Mouse (Mus musculus) R1 (cell line): ENCODE results near the gene Rimklb.
A peak's percentile ranks its signal among the peaks of the same experiment; 100 is the strongest.

Source experiments
- DNase-seq: peaks from one replicate; pipeline ENCODE4 v3.0.0-alpha.2; 2018; ENCODE audit warnings: low read depth, low spot score

Gene Rimklb

GRCm38 (mm10) chr6:122496501-122496900 lies 2.1 kb downstream of the Rimklb start:
- peak; percentile 40 for DNase-seq

- DNase-seq, result peak; percentile 51
These were observed 3.3 kb downstream of the Rimklb start for GRCm38 (mm10) chr6:122495082-122495881.

DNA sequence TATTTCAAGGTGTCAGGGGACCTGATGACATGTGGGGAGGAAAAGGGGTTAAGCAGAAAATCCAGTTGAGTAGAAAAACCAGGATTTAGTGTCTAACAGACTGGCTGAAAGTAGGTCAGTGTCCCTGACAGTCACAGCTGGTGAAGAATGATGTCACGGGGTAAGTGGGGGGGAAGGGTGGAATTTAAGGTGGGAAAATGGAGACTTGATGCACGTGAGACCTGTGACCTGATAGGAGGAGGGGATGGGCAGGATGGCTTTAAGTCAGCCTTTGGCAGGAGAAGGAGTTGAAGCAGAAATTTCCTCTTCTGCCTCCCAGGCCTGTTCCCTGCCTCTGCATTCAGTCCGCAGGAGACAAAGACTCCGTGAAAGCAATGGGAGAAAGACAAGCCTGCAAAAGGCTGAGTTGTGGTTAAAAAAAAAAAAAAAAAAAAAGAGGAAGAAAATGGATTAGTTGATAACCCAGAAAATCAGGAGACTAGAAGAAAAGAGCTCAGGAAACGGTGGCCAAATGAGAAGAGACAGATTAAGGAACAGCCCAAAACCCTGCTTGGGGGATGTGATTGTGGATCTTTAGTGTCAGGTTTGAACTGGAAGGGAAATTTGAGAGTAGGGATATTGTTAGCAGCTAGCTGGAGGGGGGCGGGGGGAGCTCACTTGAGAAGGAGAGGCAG lies 4.6 kb downstream of the Rimklb start:
- DNase-seq, result peak; percentile 37

GRCm38 (mm10) chr6:122492479-122492878 lies 6.1 kb downstream of the Rimklb start:
- peak; percentile 60 for DNase-seq

DNA sequence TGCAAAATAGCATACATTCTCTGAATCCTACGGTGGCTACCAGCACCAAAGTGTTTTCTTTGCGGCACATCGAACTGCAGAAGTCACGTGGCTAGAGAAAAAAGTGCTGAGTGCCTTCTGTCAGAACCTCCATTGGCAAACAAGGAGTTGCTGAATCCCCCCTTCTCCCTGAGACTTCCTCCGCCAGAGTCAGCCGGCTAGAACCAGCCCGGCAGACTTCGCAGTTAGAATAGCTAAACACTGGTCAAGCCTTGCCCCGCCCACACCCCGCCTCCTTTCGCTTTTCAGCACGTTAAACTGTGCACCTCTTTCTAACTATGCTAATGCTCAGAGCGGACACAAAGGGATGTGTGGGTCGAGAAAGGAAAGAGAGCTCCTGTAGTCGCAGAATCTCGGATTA lies 7.0 kb downstream of the Rimklb start:
- DNase-seq, result peak; percentile 99

GRCm38 (mm10) chr6:122490929-122491512 lies 7.5 kb downstream of the Rimklb start:
- DNase-seq, result peak; percentile 26

GRCm38 (mm10) chr6:122486297-122487117 lies 12.1 kb downstream of the Rimklb start:
- DNase-seq, result peak; percentile 87

DNA sequence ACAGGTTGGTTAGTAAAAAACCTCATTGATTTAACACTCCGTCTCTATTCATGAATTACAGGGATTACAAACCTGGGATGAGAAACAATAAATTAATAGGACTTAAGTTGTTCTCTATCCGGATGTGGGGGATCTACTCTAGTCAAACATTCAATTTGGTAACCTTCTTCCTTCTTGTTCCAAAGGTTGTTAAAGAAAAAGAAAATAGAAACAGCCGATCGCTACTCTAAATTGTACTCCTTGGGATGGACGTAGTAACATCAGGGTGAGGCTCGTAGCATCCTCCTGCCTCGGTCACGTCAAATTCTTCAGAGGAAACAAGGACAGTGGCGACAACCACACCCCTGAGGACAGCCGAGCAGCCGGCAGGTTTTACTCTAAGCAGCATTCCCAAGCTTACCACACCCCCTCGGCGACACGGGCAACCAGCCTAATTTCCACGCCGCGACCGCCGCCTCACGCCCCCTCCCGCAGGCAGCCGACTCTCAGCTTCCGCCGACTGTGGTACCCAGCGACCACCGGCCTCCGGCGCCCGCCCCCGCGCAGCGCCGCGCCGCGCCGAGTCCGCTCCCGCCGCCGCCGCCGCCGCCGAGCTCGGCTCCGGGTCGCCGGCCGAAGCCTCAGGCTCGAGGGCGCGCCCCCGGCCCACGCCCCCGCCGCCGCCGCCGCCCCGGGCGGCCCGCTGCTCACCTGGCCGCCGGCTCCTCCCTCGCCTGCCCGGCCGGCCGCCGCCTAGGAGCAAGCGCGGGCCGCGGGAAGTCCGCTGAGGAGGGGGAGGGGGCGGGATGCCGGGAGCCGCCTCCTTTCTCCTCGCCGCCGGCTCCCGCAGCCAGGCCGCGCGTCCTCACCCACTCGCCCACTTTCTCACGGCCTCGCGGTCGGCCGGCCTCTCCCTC lies 12.9 kb downstream of the Rimklb start:
- DNase-seq, result peak; percentile 87

- no peak for DNase-seq
These were observed 20.5 kb downstream of the Rimklb start for GRCm38 (mm10) chr6:122478062-122478461.

DNA sequence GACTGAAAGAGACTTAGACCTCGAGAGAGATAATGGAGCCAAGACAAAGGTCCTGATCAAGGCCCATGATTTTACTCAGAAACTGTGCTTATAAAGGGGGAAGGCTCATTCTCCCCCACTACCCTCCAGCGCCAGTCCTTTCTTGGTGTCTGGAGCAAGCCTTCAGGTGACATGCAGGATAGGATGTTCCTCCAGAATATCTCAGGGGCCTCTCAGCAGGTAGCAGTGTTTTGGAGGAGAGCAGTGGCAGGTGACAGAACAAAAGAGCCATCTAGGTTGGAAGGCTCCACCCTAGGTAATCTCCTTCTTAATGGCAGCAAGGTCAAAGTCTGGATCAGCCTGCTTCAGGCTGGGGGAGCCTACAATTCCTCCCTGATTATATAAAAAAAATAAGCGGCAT lies 27.1 kb downstream of the Rimklb start:
- DNase-seq, result peak; percentile 68

- DNase-seq, result no peak
These were observed 28.3 kb downstream of the Rimklb start for GRCm38 (mm10) chr6:122470240-122470639.

DNA sequence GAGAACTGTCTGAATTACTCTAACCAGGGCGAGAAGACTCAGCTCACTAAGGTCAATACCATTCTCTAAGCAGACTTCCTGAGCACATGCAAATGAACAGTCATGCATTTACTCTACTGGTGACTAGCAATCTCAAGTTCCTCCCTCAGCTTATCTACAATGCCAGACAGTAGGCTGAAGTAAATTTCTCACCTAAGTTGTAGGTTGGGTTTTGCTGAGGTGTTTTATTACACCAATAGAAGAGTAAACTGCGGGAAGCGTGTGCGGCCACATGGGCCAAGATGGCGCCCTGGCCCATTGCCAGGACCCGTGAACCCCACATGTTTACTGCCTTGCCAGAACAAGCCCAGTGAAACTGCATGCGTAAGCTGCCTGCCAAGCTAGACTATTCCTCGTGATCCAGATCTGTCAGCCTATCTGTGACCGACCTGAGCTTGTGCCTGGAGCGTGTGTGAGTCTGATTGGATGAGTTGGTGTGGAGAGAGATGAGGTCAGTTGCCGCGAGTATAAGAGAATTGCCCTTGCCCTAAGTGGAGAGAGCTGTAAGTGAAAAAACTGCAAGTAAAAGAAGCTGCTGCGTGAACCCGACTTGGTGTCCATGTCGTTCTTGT lies 29.4 kb downstream of the Rimklb start:
- peak; percentile 95 for DNase-seq

- no peak for DNase-seq
These were observed 32.4 kb downstream of the Rimklb start for GRCm38 (mm10) chr6:122466092-122466713.

DNA sequence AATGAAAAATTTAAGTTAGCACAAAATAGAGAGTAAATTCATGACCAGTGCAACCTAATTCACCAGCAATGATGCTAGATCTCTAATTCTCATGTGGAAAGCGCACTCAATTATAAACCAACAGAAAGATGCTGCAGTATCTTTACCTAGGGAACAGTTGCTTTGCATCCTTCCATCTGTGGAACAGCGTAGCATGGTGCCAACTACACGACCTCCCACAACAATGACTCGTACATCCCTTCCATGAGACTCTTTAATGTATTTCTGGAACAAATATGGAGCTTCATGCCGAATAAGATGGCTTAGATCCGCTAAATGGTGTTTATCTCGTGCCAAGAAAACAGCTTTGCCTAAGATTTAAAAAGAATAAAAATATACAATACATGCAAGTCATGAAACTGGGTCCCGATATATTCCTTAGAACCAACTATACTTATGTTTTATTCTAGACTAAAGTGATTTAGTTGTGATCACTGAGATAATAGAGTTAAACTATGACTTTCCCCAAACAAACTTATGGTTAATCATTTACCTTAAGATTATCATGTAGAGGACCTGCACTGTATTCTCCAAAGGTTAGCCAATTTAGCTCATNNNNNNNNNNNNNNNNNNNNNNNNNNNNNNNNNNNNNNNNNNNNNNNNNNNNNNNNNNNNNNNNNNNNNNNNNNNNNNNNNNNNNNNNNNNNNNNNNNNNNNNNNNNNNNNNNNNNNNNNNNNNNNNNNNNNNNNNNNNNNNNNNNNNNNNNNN lies 39.4 kb downstream of the Rimklb start:
- no peak for DNase-seq

- DNase-seq, result no peak
These were observed 50.7 kb downstream of the Rimklb start for GRCm38 (mm10) chr6:122447848-122448247.

- no peak for DNase-seq
These were observed 53.3 kb downstream of the Rimklb start for GRCm38 (mm10) chr6:122445215-122445614.

GRCm38 (mm10) chr6:122440632-122441226 lies 57.8 kb downstream of the Rimklb start:
- DNase-seq, result no peak

DNA sequence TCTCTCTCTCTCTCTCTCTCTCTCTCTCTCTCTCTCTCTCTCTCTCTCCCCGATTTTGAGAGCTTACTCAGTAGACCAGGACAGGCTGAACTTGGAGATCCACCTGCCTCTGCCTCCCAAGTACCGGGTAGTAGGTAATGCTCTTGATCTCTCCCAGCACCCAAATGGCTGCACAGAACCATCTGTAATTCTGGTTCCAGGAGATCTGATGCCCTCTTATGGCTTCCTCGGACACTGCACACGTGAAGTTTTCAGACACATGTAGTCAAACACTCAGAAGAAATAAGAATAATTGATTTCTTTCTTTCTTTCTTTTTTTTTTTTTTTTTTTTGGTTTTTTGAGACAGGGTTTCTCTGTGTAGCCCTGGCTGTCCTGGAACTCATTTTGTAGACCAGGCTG lies 59.3 kb downstream of the Rimklb start:
- DNase-seq, result peak; percentile 76

GRCm38 (mm10) chr6:122435270-122435669 lies 63.3 kb downstream of the Rimklb start:
- DNase-seq, result no peak
